Mouse (Mus musculus) heart, adult 2 months (tissue): ENCODE data around the gene Fbxl14.

Source experiments
- CTCF ChIP-seq: fragments of 200-600 bp; IDR thresholded peaks from 2 replicates; pipeline ENCODE4 v1.8.1; 2022; ENCODE audit warnings: antibody characterized with exemption, mild to moderate bottlenecking, moderate library complexity
- POLR2A ChIP-seq: fragments of 200-500 bp; IDR thresholded peaks from 2 replicates; pipeline ENCODE4 v1.6.1; 2011; ENCODE audit warnings: mild to moderate bottlenecking, low read depth, low read length, control low read depth; ENCODE audit not compliant: insufficient read depth

DNA sequence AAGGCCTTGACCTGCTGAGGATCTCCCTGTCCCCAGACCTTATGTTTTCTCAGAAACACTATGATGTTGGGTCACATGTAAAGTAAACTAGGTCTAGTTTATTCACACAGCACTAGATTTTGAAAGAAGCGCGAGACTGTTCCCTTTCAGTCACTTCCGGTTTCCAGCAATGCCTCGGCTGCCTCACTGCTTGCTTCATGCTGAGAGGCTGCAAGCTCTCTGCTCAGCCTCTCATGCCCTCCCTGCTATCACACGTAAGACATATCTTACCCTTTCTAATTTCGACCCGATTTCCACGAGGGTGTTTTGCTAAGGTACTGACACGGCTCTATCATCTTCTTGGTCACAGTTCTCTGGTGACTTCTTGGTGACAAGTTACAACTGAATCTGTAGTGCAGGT, 22.6 kb downstream of the Fbxl14 start:
- TF ChIP-seq POLR2A (no peak), CTCF (no peak)
